Mouse (Mus musculus) left cerebral cortex, adult 2 months (tissue): ENCODE measurements around the gene Mzf1. TPM values are rescaled to one million over a fixed set of nuclear protein-coding genes. Genes with fewer than 3 reads are reported as not detected.

Source experiments
- DNase-seq, 2 experiments: peaks; one replicate each; pipeline ENCODE4 v3.0.0; 2021 to 2022; ENCODE audit warnings: low spot score in 2 of 2, mixed read lengths in 1 of 2; ENCODE audit errors: extremely low spot score in 1 of 2
- H3K27ac ChIP-seq: fragments of 200-600 bp; 2 replicates; pipeline ENCODE4 v1.8.1; 2022
- H3K4me3 ChIP-seq: fragments of 200-600 bp; 2 replicates; pipeline ENCODE4 v1.8.1; 2022
- CTCF ChIP-seq: fragments of 200-600 bp; IDR thresholded peaks from 2 replicates; pipeline ENCODE4 v1.8.1; 2022; ENCODE audit warnings: antibody characterized with exemption, mild to moderate bottlenecking, moderate library complexity
- intact Hi-C: fragments of 180-260 bp; cut with DNase I; formaldehyde crosslinking; loops from one replicate; pipeline ENCODE4 v1.15.1; 2025
- total RNA-seq, 2 experiments: library from RNA; stranded (reverse); gene quantifications; 2 replicates each; pipeline ENCODE4 v1.2.3; 2021

Gene Mzf1
- total RNA-seq, 2 experiments from 2014 or later = 10.2 to 10.6 TPM

GRCm38 (mm10) chr7:13015217-13015616 is 39.3 kb downstream of the Mzf1 start:
- DNase-seq = no peak
- intact Hi-C loops = no loop called here
- no peak for TF ChIP-seq CTCF

GRCm38 (mm10) chr7:13014275-13014839 is 40.2 kb downstream of the Mzf1 start:
- no peak for DNase-seq
- no peak for TF ChIP-seq CTCF
- Histone ChIP-seq H3K4me3 (no peak overlapping the region), H3K27ac (no peak overlapping the region)
- intact Hi-C loops = no loop called here

More at GRCm38 (mm10) chr7:13015217-13015616, 39.3 kb downstream of the Mzf1 start:
- H3K4me3 ChIP-seq = no peak overlapping the region
- no peak overlapping the region for H3K27ac ChIP-seq

GRCm38 (mm10) chr7:13013671-13014070 is 40.9 kb downstream of the Mzf1 start:
- no peak for DNase-seq
- TF ChIP-seq CTCF = no peak
- intact Hi-C loops = no loop called here
- no peak overlapping the region for H3K27ac ChIP-seq
- H3K4me3 ChIP-seq = no peak overlapping the region

GRCm38 (mm10) chr7:13010005-13010908 is 44.3 kb downstream of the Mzf1 start, which contains the start of gene Zbtb45:
Zbtb45 (minus strand) TSS chr7:13010034.
- peak within 1 kb of the TSS; percentile 83 for H3K4me3 ChIP-seq
- peak within 1 kb of the TSS; percentile 99 for H3K27ac ChIP-seq
- DNase-seq = no peak
- intact Hi-C loops = no loop called here
- TF ChIP-seq CTCF = no peak

- peak overlapping the region; percentile 99 for H3K27ac ChIP-seq
- peak; percentile 89 to 90 for DNase-seq
- intact Hi-C loops = loop anchor here (2.0 to 5.0 kb wide), 4 partner anchors 15 to 87 kb away; partner anchors contain the start of genes Mzf1 and Rps5
- peak overlapping the region; percentile 83 for H3K4me3 ChIP-seq
- peak; percentile 68 for TF ChIP-seq CTCF
Observed at GRCm38 (mm10) chr7:13009143-13010004, 45.2 kb downstream of the Mzf1 start.

- no peak overlapping the region for H3K27ac ChIP-seq
- intact Hi-C loops = loop anchor here (2.0 to 5.0 kb wide), 4 partner anchors 17 to 85 kb away; partner anchors contain the start of genes Mzf1 and Rps5
- TF ChIP-seq CTCF = no peak
- DNase-seq = peak in 1 of 2 experiments; percentile 30
- no peak overlapping the region for H3K4me3 ChIP-seq
Observed at GRCm38 (mm10) chr7:13007341-13008092, 47.0 kb downstream of the Mzf1 start.

- Histone ChIP-seq H3K4me3 (no peak overlapping the region), H3K27ac (no peak overlapping the region)
- intact Hi-C loops = loop anchor here (5.0 kb wide), 1 partner anchor 84 kb away; the partner anchor contains the start of gene Rps5
- TF ChIP-seq CTCF = no peak
- DNase-seq = no peak
Observed at GRCm38 (mm10) chr7:13006531-13006930, 48.0 kb downstream of the Mzf1 start.

GRCm38 (mm10) chr7:13006011-13006410 is 48.6 kb downstream of the Mzf1 start:
- DNase-seq = no peak
- no peak overlapping the region for H3K4me3 ChIP-seq
- intact Hi-C loops = loop anchor here (5.0 kb wide), 1 partner anchor 84 kb away; the partner anchor contains the start of gene Rps5
- no peak for TF ChIP-seq CTCF
- H3K27ac ChIP-seq = no peak overlapping the region

- H3K4me3 ChIP-seq = no peak overlapping the region
- intact Hi-C loops = no loop called here
- no peak for DNase-seq
- no peak; the same call in 1 of the 2 replicates for TF ChIP-seq CTCF
- H3K27ac ChIP-seq = no peak overlapping the region
Observed at GRCm38 (mm10) chr7:13003380-13003779, 51.2 kb downstream of the Mzf1 start.

GRCm38 (mm10) chr7:13001584-13001983 is 53.0 kb downstream of the Mzf1 start:
- intact Hi-C loops = no loop called here
- H3K27ac ChIP-seq = no peak overlapping the region

GRCm38 (mm10) chr7:12998851-12999250 is 55.7 kb downstream of the Mzf1 start, which contains the start of gene Trim28:
Trim28 (plus strand) TSS chr7:12999114.
- TF ChIP-seq CTCF = no peak
- intact Hi-C loops = no loop called here
- no peak within 1 kb of the TSS for H3K4me3 ChIP-seq
- no peak for DNase-seq
- H3K27ac ChIP-seq = no peak within 1 kb of the TSS

More at GRCm38 (mm10) chr7:13001584-13001983, 53.0 kb downstream of the Mzf1 start:
- TF ChIP-seq CTCF = no peak
- no peak for DNase-seq
- no peak overlapping the region for H3K4me3 ChIP-seq
